In the genomic region with DNA sequence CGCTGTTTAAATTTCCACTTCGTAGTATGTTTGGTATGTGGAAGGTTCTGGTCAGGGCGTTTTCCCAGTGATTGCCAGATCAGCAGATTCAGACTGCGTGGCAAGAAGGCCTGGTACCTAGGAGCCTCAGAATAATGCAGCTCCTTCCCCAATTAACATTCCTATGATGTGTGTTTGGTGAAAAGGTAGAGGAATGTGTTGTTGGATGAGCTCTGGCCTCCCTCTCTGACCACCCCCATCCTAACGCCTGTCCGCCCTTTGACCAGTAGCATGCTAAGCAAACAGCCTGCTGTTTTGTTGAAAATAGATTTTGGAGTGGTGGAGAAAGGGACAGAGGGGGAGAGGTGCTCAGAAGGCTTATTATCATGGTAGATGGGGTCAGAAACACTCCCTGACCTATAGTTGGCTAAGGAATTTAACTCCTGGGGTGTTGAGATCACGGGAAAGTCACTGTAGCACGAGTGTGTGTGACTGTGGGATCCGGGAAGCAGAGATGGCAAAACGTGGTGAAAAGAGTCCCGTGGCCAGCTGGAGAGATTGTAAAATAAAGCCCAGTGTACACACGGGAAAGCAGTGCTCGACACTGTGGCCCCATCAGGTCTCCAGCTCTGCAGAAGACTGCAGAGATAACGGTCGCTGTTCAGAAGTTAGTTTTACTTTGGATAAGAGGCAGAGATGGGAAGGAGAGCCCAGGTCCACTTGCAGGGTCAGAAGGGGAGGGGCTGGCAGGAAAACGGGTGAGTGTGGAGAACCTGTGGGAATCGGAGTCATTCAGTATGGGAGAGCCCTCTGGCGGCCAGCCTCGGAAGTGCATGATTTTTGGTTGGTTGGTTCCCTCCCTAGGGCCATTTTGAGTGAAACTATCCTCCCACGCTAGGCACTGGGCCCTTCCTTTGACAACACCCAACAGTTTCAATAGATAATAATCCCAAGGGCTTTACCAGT, we compare ENCODE assay signal across 8 mouse cellular contexts. TPM values are rescaled to one million over a fixed set of nuclear protein-coding genes. Genes with fewer than 3 reads are reported as not detected.
DNase-seq lines count a peak whose midpoint lies in the region.

No protein-coding gene starts in this region.

- intact Hi-C loops in gastrocnemius, postnatal 14 days (cut with DNase I; ENCODE audit: low total_unique reads), result loop anchor here (5.0 to 10.0 kb wide), 3 partner anchors 109 to 217 kb away; no protein-coding TSS in a partner anchor
- intact Hi-C loops in left cerebral cortex, postnatal 14 days (cut with DNase I), result loop anchor here (5.0 kb wide), 1 partner anchor 137 kb away; no protein-coding TSS in a partner anchor

- peak; percentile 86 to 93 for DNase-seq in adrenal gland, adult 18-20 months (ENCODE audit: low spot score in 2 of 2)
- peak; percentile 94 for DNase-seq in embryo, embryonic 10.5 days (ENCODE audit: low spot score)
- DNase-seq in gastrocnemius, postnatal 14 days, result peak; percentile 90
- peak; percentile 72 for DNase-seq in induced T-regulatory cell, adult 2 months (ENCODE audit: low read depth)
- DNase-seq in left cerebral cortex, postnatal 14 days (ENCODE audit: low spot score in 2 of 2), result peak; percentile 35 to 76
- peak; percentile 85 for DNase-seq in mesoderm, embryonic 11.5 days (ENCODE audit: low read depth, low spot score)
- peak; percentile 63 for DNase-seq in right cerebral cortex, postnatal 25 days
- peak; percentile 74 to 90 for DNase-seq in urinary bladder, postnatal 4 days (ENCODE audit: low spot score in 2 of 2)

RNA-seq across cellular contexts. Expression of gene Abca4, which starts 59.9 kb away (rescaled TPM):
- total RNA-seq in adrenal gland, adult 18-20 months (2021), result 1 to 10 TPM; 1.1 to 3.2 TPM
- total RNA-seq in gastrocnemius, postnatal 14 days (2021), result 1 to 10 TPM; 1.0 to 1.1 TPM
- 1 to 10 TPM; 2.9 to 3.2 TPM for total RNA-seq in left cerebral cortex, postnatal 14 days (2021)

Comparison
In these comparisons a context has a peak if more than half of its experiments do, and no peak if none do; other contexts are left out.
1. Peak in every context shown above with its lines: DNase-seq.